ENCODE assay signal across 18 mouse cellular contexts in genomic region chr5:111791089-111791561, GRCm38 (mm10). TPM values are rescaled to one million over a fixed set of nuclear protein-coding genes. Genes with fewer than 3 reads are reported as not detected.
DNase-seq lines count a peak whose midpoint lies in the region; ATAC-seq and TF ChIP-seq lines count a peak whose summit lies in the region.
"Had no signal": no experiment of that assay in that cellular context is flagged by ENCODE, and none has a peak within 500 bp of the region (broad histone marks: within the 10 kb centered on the region; RNA-seq: fewer than 3 reads in every experiment).

No protein-coding gene starts in this region.

- H3K27me3 ChIP-seq in heart, adult 2 months (ENCODE audit: control insufficient read depth, insufficient read depth, low read length): no peaks in the 10 kb centered on the region
- H3K27me3 ChIP-seq in heart, embryonic 16.5 days (ENCODE audit: control insufficient read depth, insufficient read depth, low read length): no peaks in the 10 kb centered on the region
- peaks cover 7% of the 10 kb centered on the region for H3K27me3 ChIP-seq in hindbrain, embryonic 13.5 days
- H3K27me3 ChIP-seq: forebrain, embryonic 15.5 days; liver, embryonic 12.5 days had no signal

- no peaks in the 10 kb centered on the region for H3K9me3 ChIP-seq in heart, embryonic 16.5 days (replicated peaks; ENCODE audit: control insufficient read depth, low read length)
- no peaks in the 10 kb centered on the region for H3K9me3 ChIP-seq in hindbrain, embryonic 13.5 days
- H3K9me3 ChIP-seq: forebrain, embryonic 15.5 days; liver, embryonic 12.5 days had no signal

- 0 out of 2 replicates have a peak, but pooled peaks have one; percentile 26 for ATAC-seq in heart, embryonic 16.5 days (replicated peaks; ENCODE audit: extremely low read depth, insufficient read depth, low FRiP score)
- no peak for ATAC-seq in activated CD4-positive, CD25-positive, alpha-beta regulatory T cell, adult 4 months
- no peak for ATAC-seq in hindbrain, embryonic 13.5 days (ENCODE audit: low FRiP score)
- ATAC-seq: forebrain, embryonic 15.5 days; liver, embryonic 12.5 days had no signal

- H3K36me3 ChIP-seq in heart, adult 2 months (ENCODE audit: control insufficient read depth, insufficient read depth, low read length): no peaks in the 10 kb centered on the region
- H3K36me3 ChIP-seq in heart, embryonic 16.5 days (ENCODE audit: control insufficient read depth, insufficient read depth): no peaks in the 10 kb centered on the region
- no peaks in the 10 kb centered on the region for H3K36me3 ChIP-seq in hindbrain, embryonic 13.5 days
- H3K36me3 ChIP-seq: forebrain, embryonic 15.5 days; liver, embryonic 12.5 days had no signal

- intact Hi-C loops in heart, adult 2 months (cut with DNase I): no loop called here
- intact Hi-C loops in left cerebral cortex, postnatal 4 days (cut with DNase I): no loop called here

- peaks cover 12% of the 10 kb centered on the region for H3K4me1 ChIP-seq in heart, adult 2 months (ENCODE audit: control insufficient read depth, insufficient read depth, low read length)
- peaks cover 26% of the 10 kb centered on the region for H3K4me1 ChIP-seq in heart, embryonic 16.5 days (ENCODE audit: control insufficient read depth, insufficient read depth, low read length)
- peaks cover 9% of the 10 kb centered on the region; the same call in 1 of the 2 replicates for H3K4me1 ChIP-seq in hindbrain, embryonic 13.5 days (replicated peaks)

- TF ChIP-seq CTCF in heart, adult 2 months (IDR thresholded peaks at IDR 0.05): no peak

- no peak overlapping the region for H3K4me2 ChIP-seq in heart, embryonic 16.5 days (ENCODE audit: low read depth, low read length)
- no peak overlapping the region for H3K4me2 ChIP-seq in hindbrain, embryonic 13.5 days
- H3K4me2 ChIP-seq: forebrain, embryonic 15.5 days; liver, embryonic 12.5 days had no signal

- H3K27ac ChIP-seq in heart, adult 2 months: no peak overlapping the region
- H3K27ac ChIP-seq in heart, embryonic 16.5 days (ENCODE audit: low read length): 0 out of 2 replicates have a peak overlapping the region, but pooled peaks have one; percentile 25
- H3K27ac ChIP-seq in hindbrain, embryonic 13.5 days: no peak overlapping the region
- H3K27ac ChIP-seq: forebrain, embryonic 15.5 days; liver, embryonic 12.5 days had no signal

- no peak for TF ChIP-seq POLR2A in heart, adult 2 months (IDR thresholded peaks at IDR 0.05; ENCODE audit: insufficient read depth, low read depth, low read length)

- peak; percentile 86 for DNase-seq in heart, adult 11 months
- no peak for DNase-seq in heart, adult 2 months
- DNase-seq in left cerebral cortex, adult 11 months (ENCODE audit: low spot score): peak; percentile 44
- no peak for DNase-seq in left cerebral cortex, postnatal 4 days
- peak; percentile 36 for DNase-seq in right cerebral cortex, postnatal 25 days
- DNase-seq: cerebellum, postnatal 10 days had no signal

- no peak overlapping the region for H3K9ac ChIP-seq in heart, adult 2 months (ENCODE audit: low read depth, low read length)
- H3K9ac ChIP-seq in heart, embryonic 16.5 days (ENCODE audit: low read length): no peak overlapping the region
- no peak overlapping the region for H3K9ac ChIP-seq in hindbrain, embryonic 13.5 days
- H3K9ac ChIP-seq: forebrain, embryonic 15.5 days; liver, embryonic 12.5 days had no signal

- WGBS in heart, adult 2 months: 52% methylated on average over 5 of the region's 5 CpGs
- WGBS in heart, embryonic 16.5 days: 44% methylated on average over 5 of the region's 5 CpGs
- 92% methylated on average over 5 of the region's 5 CpGs for WGBS in hindbrain, embryonic 13.5 days

- H3K79me2 ChIP-seq in heart, adult 2 months (replicated peaks; ENCODE audit: control insufficient read depth, insufficient read depth, low read length): no peaks in the 10 kb centered on the region

- TF ChIP-seq EP300 in heart, adult 2 months (IDR thresholded peaks at IDR 0.05; ENCODE audit: insufficient read depth, low read depth, low read length): no peak

- no peak overlapping the region for H3K4me3 ChIP-seq in heart, adult 2 months
- no peak overlapping the region for H3K4me3 ChIP-seq in heart, embryonic 16.5 days (ENCODE audit: low read length)
- no peak overlapping the region for H3K4me3 ChIP-seq in hindbrain, embryonic 13.5 days
- H3K4me3 ChIP-seq: forebrain, embryonic 15.5 days; liver, embryonic 12.5 days had no signal

RNA-seq across cellular contexts. Expression of gene Gm26897, which starts 57.4 kb away (rescaled TPM):
- not detected for total RNA-seq in heart, adult 2 months (2021)
- polyA plus RNA-seq in heart, adult 2 months (2012; rRNA removed): not detected in 2 replicates
- not detected for total RNA-seq in left cerebral cortex, postnatal 4 days (2021)
- polyA plus RNA-seq in heart, embryonic 16.5 days (2015; fragmentation: Nextera tagmentation; extraction: Ambion mirVana): not detected in 2 replicates
- polyA plus RNA-seq in activated CD4-positive, CD25-positive, alpha-beta regulatory T cell, adult 4 months (2017; shearing (Covaris generic)): not detected
- not detected in 2 replicates for polyA plus RNA-seq in hindbrain, embryonic 13.5 days (2015; fragmentation: Nextera tagmentation; extraction: Ambion mirVana)
- total RNA-seq: megakaryocyte-erythroid progenitor cell, adult 5-6 weeks had no signal
- polyA plus RNA-seq: brain, embryonic 14.5 days; C2C12; embryonic facial prominence, embryonic 11.5 days; forebrain, embryonic 15.5 days; heart, postnatal 0 days; intestine, postnatal 0 days; liver, embryonic 12.5 days; thymus, postnatal 0 days had no signal

Comparison
In these comparisons a context has a peak if more than half of its experiments do, and no peak if none do; other contexts are left out.
1. DNase-seq: peak in heart, adult 11 months (single experiment), left cerebral cortex, adult 11 months (single experiment) and right cerebral cortex, postnatal 25 days (single experiment); none in heart, adult 2 months (0 of 2) and left cerebral cortex, postnatal 4 days (single experiment).